Mouse (Mus musculus) lung, adult 18-20 months (tissue): ENCODE results near the gene Nckap1l.

Experiments
- DNase-seq, 2 experiments: peaks; one replicate each; pipeline ENCODE4 v3.0.0; 2022; ENCODE audit warnings: mixed read lengths in 2 of 2

The Nckap1l gene

DNA sequence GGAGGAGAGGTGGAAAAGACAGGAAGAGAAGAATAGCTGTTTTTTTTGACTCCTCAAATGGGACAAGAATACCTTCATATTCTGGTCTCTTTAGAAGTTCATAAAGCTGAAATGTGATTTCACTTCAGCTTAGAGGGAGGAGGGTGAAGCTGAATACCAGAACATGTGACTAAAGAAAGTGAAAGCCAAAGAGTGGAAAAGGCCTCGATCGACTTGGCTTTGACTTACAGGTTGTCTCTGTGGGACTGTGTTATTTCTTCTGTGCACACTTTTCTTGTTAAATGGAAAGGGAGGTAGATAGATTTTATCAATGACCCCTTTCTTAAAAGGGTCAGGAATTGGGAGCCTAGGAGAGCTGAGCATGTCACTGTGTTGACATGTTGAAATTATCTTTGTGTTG, 47.6 kb downstream of the Nckap1l start:
- no peak for DNase-seq

GRCm38 (mm10) chr15:103502435-103503250, 49.0 kb downstream of the Nckap1l start, which contains the start of gene Pde1b:
Gene Pde1b, plus strand, starts transcription at chr15:103503034.
- peak; percentile 66 to 75 for DNase-seq

DNA sequence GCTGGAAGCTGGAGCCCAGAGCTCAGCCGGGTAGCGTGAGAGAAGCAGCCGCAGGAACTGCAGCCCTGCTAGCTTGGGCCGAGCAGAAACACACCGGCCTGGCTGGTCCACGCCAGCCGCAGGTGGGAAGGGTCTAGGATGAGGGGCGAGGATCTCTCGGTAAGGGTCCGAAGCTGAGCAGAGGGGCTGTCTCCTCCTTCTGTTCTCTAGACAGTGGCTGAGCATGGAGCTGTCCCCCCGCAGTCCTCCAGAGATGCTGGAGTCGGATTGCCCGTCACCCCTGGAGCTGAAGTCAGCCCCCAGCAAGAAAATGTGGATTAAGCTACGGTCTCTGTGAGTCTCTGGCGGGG, 49.6 kb downstream of the Nckap1l start:
- DNase-seq: no peak

GRCm38 (mm10) chr15:103503660-103504059, 50.1 kb downstream of the Nckap1l start:
- no peak for DNase-seq

GRCm38 (mm10) chr15:103509317-103509716, 55.7 kb downstream of the Nckap1l start:
- no peak for DNase-seq

DNA sequence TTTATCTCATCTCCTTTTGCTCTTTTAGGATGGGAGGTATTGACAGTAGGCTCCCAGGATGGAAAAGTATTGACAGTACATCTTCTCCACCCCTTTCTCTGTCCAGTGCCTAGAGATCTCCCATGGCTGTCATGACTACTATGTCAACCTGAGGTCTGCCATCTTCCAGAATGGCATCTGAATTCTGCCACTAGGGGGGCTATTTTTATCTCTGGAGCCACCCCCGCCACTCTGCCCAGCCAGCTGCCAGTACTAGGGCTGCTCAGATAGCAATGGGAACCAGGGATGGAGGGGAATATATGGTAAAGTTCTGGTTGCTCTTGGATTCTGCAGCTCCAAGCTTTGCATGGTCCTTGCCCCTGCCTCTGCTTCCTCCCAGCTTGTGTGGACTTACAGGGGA, 58.1 kb downstream of the Nckap1l start:
- no peak for DNase-seq

DNA sequence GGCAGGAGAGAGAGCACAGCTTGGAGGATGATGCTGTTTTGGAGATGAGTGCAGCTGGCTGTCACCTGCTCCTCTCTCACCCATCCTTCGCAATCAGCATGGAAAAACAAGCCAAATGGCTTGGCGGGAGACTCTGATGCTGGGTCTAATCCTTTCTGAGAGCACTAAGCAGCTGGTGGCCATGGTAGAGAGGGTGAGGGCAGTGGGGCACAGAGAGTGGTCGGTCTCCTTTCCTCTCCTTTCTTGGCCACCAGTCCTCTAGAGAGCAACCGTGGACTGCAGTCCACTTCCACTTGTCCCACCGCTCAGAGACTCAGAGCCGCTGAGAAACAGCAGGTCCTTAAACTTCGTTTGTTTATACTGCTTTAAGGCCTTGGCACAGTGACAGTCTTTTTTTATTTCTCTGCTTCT, 60.0 kb downstream of the Nckap1l start:
- peak in 1 of 2 experiments; percentile 9 for DNase-seq

DNA sequence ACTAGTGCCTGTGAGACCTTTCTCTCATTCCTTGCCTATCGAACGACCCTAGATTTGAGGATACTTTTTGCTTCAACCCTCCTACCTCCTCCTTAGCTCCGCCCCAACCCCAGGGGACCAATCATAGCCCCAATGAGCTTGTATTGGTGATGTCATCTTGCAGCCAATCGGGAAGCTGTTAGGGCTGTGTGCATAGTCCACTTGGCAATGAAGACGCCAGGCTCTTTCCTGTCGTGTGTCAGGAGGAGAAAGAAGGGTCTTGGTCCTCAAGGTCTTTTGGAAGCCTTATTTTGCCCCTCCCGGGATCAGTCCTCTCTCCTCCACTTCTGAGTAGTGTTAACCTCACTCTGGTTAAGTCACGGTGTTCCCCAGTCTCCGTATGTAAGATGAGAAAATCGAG, 60.5 kb downstream of the Nckap1l start:
- DNase-seq: peak; percentile 78 to 83

- peak; percentile 9 to 15 for DNase-seq
Observed at GRCm38 (mm10) chr15:103514914-103515313, 61.3 kb downstream of the Nckap1l start.

- DNase-seq: no peak
Observed at GRCm38 (mm10) chr15:103518600-103519385, 65.2 kb downstream of the Nckap1l start.

- DNase-seq: no peak
Observed at GRCm38 (mm10) chr15:103519386-103520378, 66.1 kb downstream of the Nckap1l start.

DNA sequence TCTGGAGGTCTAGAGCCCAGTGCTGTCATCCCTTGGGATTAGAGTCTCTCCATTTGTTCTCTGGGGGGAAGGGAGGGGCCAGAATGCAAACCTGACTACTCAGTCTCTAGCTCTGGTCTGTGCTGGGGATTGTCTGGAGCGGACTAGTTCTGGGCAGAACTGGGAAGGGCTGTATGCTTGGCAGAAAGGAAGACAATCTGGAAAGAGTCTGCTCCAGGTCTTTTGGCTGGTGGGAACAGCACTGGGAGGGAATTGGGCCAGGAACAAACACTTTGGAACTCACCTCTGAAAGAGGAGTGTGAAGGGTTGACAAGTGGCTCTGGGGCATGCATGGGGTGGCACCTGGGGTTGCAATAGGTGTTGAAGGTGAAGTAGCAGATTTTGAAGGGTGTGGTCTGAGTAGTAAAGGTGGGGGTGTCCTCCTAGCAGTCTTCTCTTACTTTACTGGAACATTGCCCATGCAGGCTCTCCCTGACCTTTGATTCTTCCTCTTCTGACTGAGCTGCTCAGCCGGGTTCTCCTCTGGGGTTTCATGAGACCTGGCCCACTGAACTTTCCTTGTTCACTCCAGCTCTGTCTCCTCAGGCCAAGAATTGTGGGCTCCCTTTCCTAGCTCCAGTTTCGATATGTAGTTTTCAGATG, 69.0 kb downstream of the Nckap1l start:
- peak; percentile 30 to 48 for DNase-seq

DNA sequence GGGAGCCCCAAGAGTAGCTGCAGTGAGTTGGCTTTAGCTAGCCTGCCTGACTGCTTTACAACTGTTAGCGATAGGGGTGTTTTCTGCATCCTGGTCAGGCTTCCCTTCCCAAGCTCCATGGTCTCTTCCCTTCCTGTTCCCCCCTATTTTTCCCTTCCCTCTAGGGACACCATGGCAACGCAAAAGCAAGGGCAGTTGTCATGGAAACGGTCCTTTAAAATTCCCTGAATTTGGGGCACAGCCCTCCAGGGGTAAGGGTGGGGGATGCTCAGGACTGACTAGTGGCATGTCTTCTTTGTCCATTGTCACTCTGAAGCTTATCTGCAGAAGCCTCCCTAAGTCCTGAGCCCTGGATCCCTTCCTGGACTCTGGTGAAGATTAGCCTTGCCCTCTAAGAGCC, 69.6 kb downstream of the Nckap1l start:
- no peak for DNase-seq

GRCm38 (mm10) chr15:103530372-103530771, 76.8 kb downstream of the Nckap1l start:
- peak; percentile 23 to 35 for DNase-seq

- DNase-seq: no peak
Observed at GRCm38 (mm10) chr15:103534054-103534620, 80.5 kb downstream of the Nckap1l start.

GRCm38 (mm10) chr15:103535030-103535429, 81.4 kb downstream of the Nckap1l start:
- DNase-seq: no peak

GRCm38 (mm10) chr15:103535786-103536185, 82.2 kb downstream of the Nckap1l start:
- DNase-seq: no peak

- no peak for DNase-seq
Observed at GRCm38 (mm10) chr15:103536456-103536855, 82.9 kb downstream of the Nckap1l start.

GRCm38 (mm10) chr15:103537011-103537821, 83.6 kb downstream of the Nckap1l start:
- DNase-seq: no peak

- no peak for DNase-seq
Observed at GRCm38 (mm10) chr15:103537822-103538213, 84.2 kb downstream of the Nckap1l start, which contains the start of gene Ppp1r1a. Gene Ppp1r1a, minus strand, starts transcription at chr15:103538003.

DNA sequence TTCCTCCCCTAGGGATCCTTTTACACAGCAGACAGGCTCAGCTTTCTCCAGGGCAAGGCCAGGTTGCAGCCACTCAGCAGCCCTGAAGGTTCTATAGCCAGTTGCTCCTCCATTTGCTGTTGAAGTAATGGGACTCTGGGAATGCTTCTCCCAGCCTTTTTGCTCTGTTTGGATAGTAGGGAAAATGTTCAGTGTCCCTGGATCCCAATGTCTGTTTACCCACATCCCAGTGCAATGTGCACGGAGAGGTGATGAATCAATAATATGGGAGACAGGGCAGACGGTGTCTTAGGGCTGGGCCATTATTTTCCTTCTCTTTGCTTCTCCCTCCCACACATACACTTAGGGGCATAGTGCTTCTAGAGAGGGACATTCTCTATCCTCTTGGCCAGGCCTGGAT, 85.7 kb downstream of the Nckap1l start:
- DNase-seq: no peak
